Mouse (Mus musculus) C2C12 (cell line): ENCODE results near the gene Pde2a. TPM values are rescaled to one million over a fixed set of nuclear protein-coding genes. Genes with fewer than 3 reads are reported as not detected.
A peak's percentile ranks its signal among the peaks of the same experiment; 100 is the strongest.

Source experiments
- H3K27me3 ChIP-seq: one replicate; pipeline ENCODE4 v1.6.1; 2011; ENCODE audit not compliant: control insufficient read depth, insufficient read depth, insufficient read length
- H3K36me3 ChIP-seq: one replicate; pipeline ENCODE4 v1.6.1; 2011; ENCODE audit not compliant: control insufficient read depth, insufficient read depth
- H3K4me3 ChIP-seq: one replicate; pipeline ENCODE4 v1.5.1; 2011; ENCODE audit warnings: mild to moderate bottlenecking, control low read depth; ENCODE audit not compliant: poor library complexity, insufficient read depth, severe bottlenecking
- H3K79me2 ChIP-seq: one replicate; pipeline ENCODE4 v1.6.1; 2011; ENCODE audit not compliant: control insufficient read depth, insufficient read depth
- H3K79me3 ChIP-seq: one replicate; pipeline ENCODE4 v1.6.1; 2011; ENCODE audit warnings: low read depth, control low read depth
- H3ac ChIP-seq: one replicate; pipeline ENCODE3; 2011; ENCODE audit warnings: low read depth; ENCODE audit not compliant: control insufficient read depth, insufficient read length
- CEBPB ChIP-seq: IDR thresholded peaks from one replicate; pipeline ENCODE4 v1.6.1; 2011; ENCODE audit warnings: low read depth, mild to moderate bottlenecking, control low read depth, moderate library complexity
- CTCF ChIP-seq: IDR thresholded peaks from one replicate; pipeline ENCODE4 v1.5.1; 2011; ENCODE audit not compliant: control insufficient read depth, insufficient read depth, insufficient read length
- FOSL1 ChIP-seq: IDR thresholded peaks from one replicate; pipeline ENCODE4 v1.8.0; 2011; ENCODE audit warnings: mild to moderate bottlenecking, low read length; ENCODE audit not compliant: poor library complexity, insufficient read depth, severe bottlenecking
- MAX ChIP-seq: IDR thresholded peaks from one replicate; pipeline ENCODE4 v1.6.1; 2011; ENCODE audit warnings: mild to moderate bottlenecking, control low read depth
- MYOD1 ChIP-seq: IDR thresholded peaks from one replicate; pipeline ENCODE4 v1.6.1; 2011; ENCODE audit warnings: low read depth; ENCODE audit not compliant: control insufficient read depth, insufficient read length
- MYOG ChIP-seq: IDR thresholded peaks from one replicate; pipeline ENCODE4 v1.6.1; 2011; ENCODE audit not compliant: control insufficient read depth, insufficient read length; ENCODE audit errors: extremely low read depth
- USF1 ChIP-seq: IDR thresholded peaks from one replicate; pipeline ENCODE4 v1.6.1; 2011; ENCODE audit warnings: low read depth, mild to moderate bottlenecking, control low read depth, moderate library complexity
- polyA plus RNA-seq: library from polyadenylated mRNA; unstranded; fragments of >200 nt; fragmentation: generic; extraction: Trizol; gene quantifications from one replicate; pipeline ENCODE4 v1.2.1, GENCODE M21; 2012; ENCODE audit warnings: missing spikeins

Pde2a gene
- polyA plus RNA-seq, 1 experiment: 2.9 TPM

GRCm38 (mm10) chr7:101410267-101410936 is 11.1 kb upstream of the Pde2a start, which contains the start of gene Gm45837:
Gene Gm45837, plus strand, starts transcription at chr7:101410886.
- Histone ChIP-seq H3K36me3 (no peaks in the 10 kb centered on the region), H3K79me3 (no peaks in the 10 kb centered on the region), H3K4me3 (no peak within 1 kb of the TSS), H3ac (no peak within 1 kb of the TSS), H3K79me2 (no peaks in the 10 kb centered on the region), H3K27me3 (no peaks in the 10 kb centered on the region)
- no peak for TF ChIP-seq MAX
- TF ChIP-seq CTCF: no peak
- no peak for TF ChIP-seq MYOD1
- TF ChIP-seq CEBPB: no peak
- no peak for TF ChIP-seq FOSL1
- no peak for TF ChIP-seq MYOG
- no peak for TF ChIP-seq USF1

- H3K79me2 ChIP-seq: no peaks in the 10 kb centered on the region
- no peaks in the 10 kb centered on the region for H3K79me3 ChIP-seq
- no peak overlapping the region for H3ac ChIP-seq
- H3K4me3 ChIP-seq: no peak overlapping the region
- H3K36me3 ChIP-seq: no peaks in the 10 kb centered on the region
- no peaks in the 10 kb centered on the region for H3K27me3 ChIP-seq
- TF ChIP-seq FOSL1: no peak
- TF ChIP-seq CTCF: peak; percentile 96
Observed at GRCm38 (mm10) chr7:101412796-101413195, 8.7 kb upstream of the Pde2a start.

- no peak for TF ChIP-seq FOSL1
- TF ChIP-seq MYOG: no peak
- Histone ChIP-seq H3K79me2 (no peaks in the 10 kb centered on the region), H3K79me3 (no peaks in the 10 kb centered on the region), H3K27me3 (no peaks in the 10 kb centered on the region), H3ac (no peak overlapping the region), H3K36me3 (no peaks in the 10 kb centered on the region), H3K4me3 (no peak overlapping the region)
Observed at GRCm38 (mm10) chr7:101414209-101414608, 7.3 kb upstream of the Pde2a start.

- no peaks in the 10 kb centered on the region for H3K79me3 ChIP-seq
- H3ac ChIP-seq: peak overlapping the region; percentile 23
- H3K4me3 ChIP-seq: no peak overlapping the region
Observed at GRCm38 (mm10) chr7:101414661-101415511, 6.6 kb upstream of the Pde2a start.

GRCm38 (mm10) chr7:101415512-101416100 is 5.9 kb upstream of the Pde2a start:
- TF ChIP-seq USF1 (no peak), MAX (no peak), CTCF (no peak), FOSL1 (no peak), CEBPB (no peak), MYOG (no peak), MYOD1 (no peak)
- H3K36me3 ChIP-seq: no peaks in the 10 kb centered on the region
- no peaks in the 10 kb centered on the region for H3K79me3 ChIP-seq
- no peak overlapping the region for H3K4me3 ChIP-seq
- no peaks in the 10 kb centered on the region for H3K27me3 ChIP-seq
- H3K79me2 ChIP-seq: no peaks in the 10 kb centered on the region
- no peak overlapping the region for H3ac ChIP-seq

More at GRCm38 (mm10) chr7:101414661-101415511, 6.6 kb upstream of the Pde2a start:
- Histone ChIP-seq H3K79me2 (no peaks in the 10 kb centered on the region), H3K36me3 (no peaks in the 10 kb centered on the region), H3K27me3 (no peaks in the 10 kb centered on the region)
- TF ChIP-seq MYOG: no peak
- TF ChIP-seq CEBPB: no peak
- TF ChIP-seq MYOD1: no peak
- TF ChIP-seq USF1: no peak
- TF ChIP-seq FOSL1: no peak
- no peak for TF ChIP-seq MAX
- TF ChIP-seq CTCF: no peak
